Mouse (Mus musculus) gastrocnemius, postnatal 25 days (tissue): Measurements from ENCODE around the gene Sh2d1b1. TPM values are rescaled to one million over a fixed set of nuclear protein-coding genes. Genes with fewer than 3 reads are reported as not detected.

Experiments
- DNase-seq: peaks from one replicate; pipeline ENCODE4 v3.0.0; 2022
- total RNA-seq, 2 experiments: library from RNA; stranded (reverse); gene quantifications; 1 replicate in 1 of 2; 2 replicates in 1 of 2; pipeline ENCODE4 v1.2.3; 2021

Gene Sh2d1b1
- total RNA-seq, 2 experiments from 2014 or later: not detected

DNA sequence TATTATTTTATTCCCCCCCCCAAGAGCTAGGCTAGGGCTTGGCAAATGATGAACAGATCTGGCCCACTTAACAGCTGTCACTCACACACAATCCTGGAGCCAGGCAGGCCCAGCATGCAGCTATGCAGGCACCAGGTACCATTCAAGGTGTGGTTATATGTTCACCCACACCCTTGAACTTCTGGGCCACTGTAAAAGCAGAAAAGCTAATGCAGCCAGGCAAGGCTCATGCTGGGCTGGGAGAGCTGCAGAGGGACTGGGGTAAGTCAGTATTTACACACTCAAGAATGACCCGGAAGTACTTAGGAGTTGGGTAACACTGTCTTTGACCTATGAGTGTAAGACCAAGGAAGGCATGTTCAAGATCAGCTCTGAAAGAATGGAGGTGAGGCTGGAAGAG, 47.2 kb downstream of the Sh2d1b1 start:
- DNase-seq: no peak

DNA sequence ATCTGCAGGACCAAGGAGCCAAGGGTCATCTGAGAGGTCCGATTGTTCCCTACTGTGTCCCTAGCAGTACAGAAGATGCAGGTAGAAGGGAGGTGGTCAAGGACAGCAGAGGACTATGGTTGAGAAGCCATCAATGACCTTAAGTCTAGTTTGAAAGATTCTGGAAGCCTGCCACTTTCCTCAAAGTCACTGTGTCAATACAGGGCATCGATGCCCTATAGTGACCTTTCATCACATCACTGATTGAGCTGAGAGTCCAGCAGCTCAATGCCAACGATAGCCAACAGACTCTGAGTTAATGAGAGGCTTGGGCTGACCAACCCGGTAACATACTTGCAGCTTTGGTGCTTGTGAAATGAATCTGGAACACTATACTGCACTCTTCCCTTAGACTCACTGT, 48.2 kb downstream of the Sh2d1b1 start:
- no peak for DNase-seq

DNA sequence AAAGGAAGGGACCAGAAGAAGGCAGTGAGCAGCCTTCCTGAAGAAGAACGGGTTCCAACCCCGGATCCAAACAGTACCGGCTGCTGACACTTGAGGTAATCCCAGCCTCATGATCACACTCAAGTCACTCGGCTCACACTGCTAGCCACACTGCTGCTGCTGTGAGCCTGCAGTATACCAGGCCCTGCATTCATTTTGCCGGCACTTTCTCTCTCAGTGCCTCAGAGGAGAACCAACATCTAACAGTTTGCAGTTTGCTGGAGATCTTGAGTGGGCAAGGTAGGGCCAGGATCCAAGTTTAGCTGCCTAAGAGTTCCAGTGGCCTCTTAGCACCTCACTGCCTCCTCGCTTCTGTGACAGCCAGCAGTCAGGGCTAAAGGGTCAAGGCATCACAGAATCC, 54.8 kb downstream of the Sh2d1b1 start:
- no peak for DNase-seq

DNA sequence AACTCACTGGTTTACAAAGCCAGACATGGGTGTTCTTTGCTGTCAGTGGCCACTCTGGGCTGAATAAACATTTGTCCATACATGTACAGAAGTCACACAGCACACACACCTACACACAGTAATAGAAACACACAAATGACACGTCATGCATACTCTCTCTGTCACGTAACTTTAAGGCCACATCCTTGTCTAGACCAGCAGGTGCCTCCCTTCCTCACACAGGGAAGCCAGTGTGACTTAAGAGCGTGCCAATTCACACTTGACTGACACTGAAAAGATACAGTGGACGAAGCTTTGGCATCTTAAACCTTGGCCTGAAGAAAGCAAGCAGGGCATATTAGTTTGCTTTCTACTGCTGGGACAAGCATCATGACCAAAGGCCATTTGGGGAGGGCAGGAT, 55.7 kb downstream of the Sh2d1b1 start:
- DNase-seq: no peak

Other genes starting within 250 kb of the Sh2d1b1 start
- gene Ddr2, start 166.6 kb upstream of the Sh2d1b1 start, total RNA-seq: 10 to 100 TPM; 18.3 to 30.9 TPM
- gene Uap1, start 102.4 kb upstream of the Sh2d1b1 start, total RNA-seq: 10 to 100 TPM; 42.7 to 49.5 TPM
- gene Uhmk1, start 61.9 kb upstream of the Sh2d1b1 start, total RNA-seq: 10 to 100 TPM; 11.1 to 12.3 TPM
- gene Sh2d1b2, start 44.6 kb upstream of the Sh2d1b1 start, total RNA-seq: not detected
- gene Gm7694, start 29.0 kb downstream of the Sh2d1b1 start, total RNA-seq: 1 to 10 TPM in 1 of 2 experiments, under 1 TPM in 1; 0.43 to 1.0 TPM
- not detected for gene Spata46, start 31.5 kb downstream of the Sh2d1b1 start, total RNA-seq